Mouse (Mus musculus) brain, embryonic 14.5 days (tissue): ENCODE results near the gene Hoxd12. TPM values are rescaled to one million over a fixed set of nuclear protein-coding genes. Genes with fewer than 3 reads are reported as not detected.

Source experiments
- DNase-seq: peaks from one replicate; pipeline ENCODE4 v3.0.0-alpha.2; 2011; ENCODE audit warnings: low read depth
- CTCF ChIP-seq: fragments of 200-500 bp; IDR thresholded peaks from 2 replicates; pipeline ENCODE4 v1.5.1; 2012; ENCODE audit warnings: inconsistent platforms, mild to moderate bottlenecking, moderate library complexity, borderline replicate concordance; ENCODE audit not compliant: insufficient read depth, insufficient read length; ENCODE audit errors: extremely low read depth
- POLR2A ChIP-seq: fragments of 200-500 bp; IDR thresholded peaks from 2 replicates; pipeline ENCODE4 v1.6.1; 2012; ENCODE audit warnings: mild to moderate bottlenecking, inconsistent platforms, borderline replicate concordance; ENCODE audit not compliant: poor library complexity, insufficient read depth, insufficient read length, severe bottlenecking; ENCODE audit errors: extremely low read depth
- polyA plus RNA-seq: library from polyadenylated mRNA; depleted of rRNA; stranded (reverse); fragments of >200 nt; gene quantifications from 2 replicates; pipeline ENCODE4 v1.2.3, GENCODE M21; 2012

Hoxd12 gene
- polyA plus RNA-seq, 1 experiment, result not detected

DNA sequence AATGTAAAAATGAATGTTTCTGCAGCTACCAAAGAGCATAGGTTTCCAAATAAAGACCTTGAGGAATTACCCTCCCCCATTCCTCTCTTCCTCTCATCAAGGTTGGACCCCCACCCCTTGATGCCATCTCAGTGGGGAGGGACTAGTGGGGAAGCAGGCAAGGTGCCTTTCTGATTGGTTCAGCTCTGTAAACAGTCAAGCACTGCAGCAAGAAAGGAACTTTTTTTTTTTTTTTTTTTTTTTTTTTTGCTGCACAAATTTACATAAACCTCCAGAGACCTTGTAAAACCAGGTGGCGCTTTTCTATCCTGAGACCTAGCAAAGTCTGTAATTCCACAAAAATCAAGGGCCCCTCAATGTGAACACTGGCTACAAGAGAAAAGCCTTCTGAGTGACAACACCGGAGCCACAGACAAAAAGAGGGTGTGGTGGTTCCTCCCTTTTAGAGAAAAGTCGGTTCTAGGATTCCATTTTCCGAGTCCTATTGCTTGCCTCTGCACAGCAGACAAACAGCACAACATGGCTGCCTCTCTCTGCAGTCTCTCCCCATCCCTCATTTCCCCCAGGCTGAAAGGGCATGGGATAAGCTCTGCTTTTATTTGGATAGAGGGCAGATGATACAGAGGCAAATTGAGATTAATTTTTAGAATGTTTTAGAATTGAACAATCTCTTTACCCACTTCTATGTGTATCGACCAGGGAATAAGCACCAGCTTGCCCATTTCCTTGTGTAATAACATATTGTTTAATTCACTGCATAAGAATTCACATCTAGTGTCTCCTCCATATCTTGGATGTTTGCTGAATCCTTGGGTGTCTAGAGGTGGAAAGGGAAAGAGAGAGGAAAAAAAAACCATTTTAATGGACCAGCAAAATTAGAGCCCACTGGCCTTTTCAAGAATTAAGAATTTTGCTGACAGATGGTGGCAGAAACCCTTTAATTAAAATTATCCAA, 34.9 kb downstream of the Hoxd12 start:
- TF ChIP-seq POLR2A, result no peak
- TF ChIP-seq CTCF, result no peak
- no peak for DNase-seq

DNA sequence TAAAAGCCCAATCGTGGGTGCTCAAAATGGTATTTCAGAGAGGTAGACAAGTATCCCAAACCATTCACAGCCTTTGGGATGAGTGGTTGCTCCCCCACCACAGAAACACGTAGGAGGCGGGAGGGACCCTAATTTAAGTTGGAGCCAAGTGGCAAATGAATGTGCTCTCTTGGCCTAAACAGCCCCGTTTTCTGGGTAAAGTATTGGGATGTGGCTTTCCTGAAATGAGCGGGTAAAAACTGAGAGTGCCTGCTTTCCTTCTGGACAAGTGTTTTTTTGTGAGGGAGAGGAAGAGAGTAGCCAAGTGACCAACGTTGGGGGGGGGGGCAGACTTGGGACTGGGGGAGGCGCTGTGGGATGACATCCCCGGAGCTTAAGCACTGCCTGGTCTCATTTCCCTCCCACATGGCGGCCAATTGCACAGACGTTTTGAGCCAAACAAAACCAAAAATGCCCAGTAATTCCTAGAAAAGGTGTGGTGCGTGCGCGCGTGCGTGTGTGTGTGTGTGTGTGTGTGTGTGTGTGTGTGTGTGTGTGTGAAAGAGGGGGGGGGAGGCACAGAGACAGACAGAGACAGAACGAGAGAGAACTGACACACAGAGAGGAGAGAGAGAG, 36.2 kb downstream of the Hoxd12 start:
- DNase-seq, result no peak
- TF ChIP-seq POLR2A (no peak), CTCF (no peak)

DNA sequence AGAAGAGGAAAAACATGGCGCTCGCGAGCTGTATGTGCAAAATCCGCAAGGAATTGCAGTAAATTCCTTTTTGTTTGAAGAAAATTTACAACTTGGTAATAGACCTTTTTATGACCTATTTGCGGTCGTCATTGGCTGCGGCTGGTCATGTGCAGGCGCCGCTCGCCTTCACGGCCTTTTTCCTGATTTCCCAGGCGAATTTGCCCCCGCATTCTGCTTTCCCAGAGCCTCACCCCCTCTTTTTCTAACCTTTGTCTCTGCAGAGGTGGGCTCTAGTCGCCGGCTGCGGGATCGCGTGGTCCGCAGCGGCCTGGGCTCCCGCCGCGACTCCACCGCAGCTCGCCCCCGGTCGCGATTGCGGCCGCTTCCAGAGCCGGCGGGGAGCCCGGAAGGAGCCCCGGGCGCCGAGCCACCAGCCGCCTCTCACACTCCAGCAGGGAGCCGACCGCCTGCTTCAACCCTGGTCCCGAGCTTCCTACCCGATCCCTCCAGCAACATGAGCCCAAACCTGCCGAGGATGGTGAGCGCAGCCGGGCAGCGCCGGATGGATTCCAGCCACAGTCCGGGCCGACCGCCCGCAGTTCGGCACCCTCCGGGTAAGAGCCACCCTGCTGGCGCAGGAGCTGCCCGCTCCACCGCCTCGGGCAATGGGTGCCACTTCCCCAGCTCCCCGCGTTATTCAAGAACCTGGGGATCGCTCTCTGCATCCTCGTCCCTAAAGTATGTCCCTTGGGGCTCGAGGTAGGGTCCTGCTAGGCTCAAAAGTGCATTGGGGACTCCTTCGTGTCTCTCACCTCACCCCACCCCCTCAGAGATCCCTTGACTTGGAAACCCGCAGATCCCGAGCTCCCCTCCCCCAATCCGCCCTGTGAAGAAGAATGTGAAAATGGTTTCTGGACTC, 37.2 kb downstream of the Hoxd12 start, which contains the start of the genes Hoxd3 and Hoxd4:
Gene Hoxd3, plus strand, starts transcription at position 207 of the 901 bp plus-strand sequence.
Gene Hoxd4, plus strand, starts transcription at position 209 of the 901 bp plus-strand sequence.
- TF ChIP-seq CTCF (no peak), POLR2A (no peak)
- DNase-seq, result peak; percentile 51

DNA sequence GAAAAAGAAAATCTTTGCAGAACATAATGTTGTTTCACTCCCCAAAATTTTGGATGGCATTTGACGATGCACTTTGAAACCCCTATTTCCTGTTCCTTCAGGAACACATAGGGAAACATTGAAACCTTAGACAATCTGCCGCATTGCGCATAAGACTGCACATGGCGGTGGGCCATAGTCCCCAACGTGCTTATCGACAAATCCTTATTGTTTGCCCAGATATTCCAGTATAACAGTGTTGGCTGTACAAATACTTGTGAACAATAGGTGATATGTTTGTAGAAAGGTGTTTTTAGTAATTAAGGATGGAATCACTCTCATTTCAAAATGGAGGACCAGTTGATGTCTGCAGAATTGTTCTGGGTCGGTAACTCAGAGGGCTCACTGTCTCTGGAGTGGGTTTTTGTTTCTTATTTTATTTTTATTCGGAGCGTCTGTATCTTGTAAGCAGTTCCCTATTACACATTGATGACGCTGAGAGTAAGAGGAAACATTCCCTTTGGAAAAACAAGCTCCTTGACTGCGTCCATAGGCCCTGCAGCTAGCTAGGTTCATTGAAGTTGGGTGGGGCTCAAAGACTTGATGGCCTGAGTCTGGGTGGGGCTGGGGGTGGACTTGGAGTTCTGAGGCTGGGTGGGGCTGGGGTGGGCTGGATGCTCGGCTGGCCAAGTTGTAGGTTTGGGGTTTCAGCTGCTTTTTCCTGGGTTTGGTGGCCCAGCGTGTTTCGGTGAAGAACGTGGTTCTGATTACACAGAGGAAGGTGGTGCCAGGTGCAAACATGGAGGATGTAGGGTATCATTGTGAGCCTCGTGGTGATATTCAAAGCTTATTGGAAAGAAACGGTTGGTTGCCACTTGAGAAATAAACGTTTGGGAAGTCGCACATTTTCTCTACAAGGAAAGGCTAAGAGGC, 38.7 kb downstream of the Hoxd12 start:
- peak; percentile 55 for DNase-seq
- no peak for TF ChIP-seq CTCF
- no peak for TF ChIP-seq POLR2A

DNA sequence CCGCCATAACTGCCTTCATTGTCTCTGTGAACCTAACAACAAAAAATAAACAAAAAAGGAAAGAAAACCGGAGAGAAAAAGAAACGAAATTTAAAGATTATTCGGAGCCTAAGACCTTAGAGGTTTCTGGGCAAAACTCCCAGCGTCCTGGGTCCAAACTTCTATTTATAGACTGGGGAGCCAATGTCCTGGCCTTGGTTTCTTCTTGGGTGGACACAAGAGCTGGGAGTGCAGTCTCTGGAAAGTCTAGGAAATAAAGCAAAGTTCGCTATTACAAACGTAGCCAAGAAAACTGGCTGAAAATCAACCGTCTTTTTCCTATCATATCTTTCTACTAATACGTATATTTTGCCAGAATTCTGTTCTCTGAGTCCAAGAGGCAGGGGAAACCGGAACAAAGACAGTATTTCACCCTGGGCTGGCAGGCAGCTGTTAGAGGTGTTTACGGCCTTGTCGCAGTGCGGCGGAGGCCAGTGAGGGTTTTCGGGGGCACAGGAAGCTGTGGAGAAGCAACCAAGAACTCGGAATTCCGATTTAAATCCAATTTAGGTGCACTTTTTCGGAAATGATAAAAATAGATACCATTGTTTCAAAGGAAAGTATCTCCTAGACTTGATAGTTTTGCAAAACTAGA, 39.5 kb downstream of the Hoxd12 start:
- TF ChIP-seq CTCF (no peak), POLR2A (no peak)
- no peak for DNase-seq

DNA sequence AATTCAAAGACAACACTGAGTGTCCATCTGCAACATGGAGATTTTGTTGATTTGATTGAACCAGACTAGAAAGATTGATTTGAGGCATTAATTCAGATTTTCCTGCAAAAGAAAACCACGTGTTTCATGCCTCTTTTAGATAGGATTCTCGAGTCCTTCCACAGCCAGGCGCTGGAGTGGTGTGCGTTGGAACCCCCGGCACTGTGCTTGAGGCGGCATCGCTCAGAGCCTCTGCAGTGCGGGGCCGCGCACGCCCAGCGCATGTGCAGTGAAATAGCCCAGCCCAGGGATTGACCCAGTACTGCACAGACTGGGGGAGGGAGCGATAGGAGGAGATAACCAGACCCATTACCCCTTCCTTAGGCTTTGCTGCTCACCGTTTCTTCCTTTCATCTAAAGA, 40.1 kb downstream of the Hoxd12 start:
- no peak for DNase-seq
- TF ChIP-seq CTCF, result no peak
- TF ChIP-seq POLR2A, result no peak

DNA sequence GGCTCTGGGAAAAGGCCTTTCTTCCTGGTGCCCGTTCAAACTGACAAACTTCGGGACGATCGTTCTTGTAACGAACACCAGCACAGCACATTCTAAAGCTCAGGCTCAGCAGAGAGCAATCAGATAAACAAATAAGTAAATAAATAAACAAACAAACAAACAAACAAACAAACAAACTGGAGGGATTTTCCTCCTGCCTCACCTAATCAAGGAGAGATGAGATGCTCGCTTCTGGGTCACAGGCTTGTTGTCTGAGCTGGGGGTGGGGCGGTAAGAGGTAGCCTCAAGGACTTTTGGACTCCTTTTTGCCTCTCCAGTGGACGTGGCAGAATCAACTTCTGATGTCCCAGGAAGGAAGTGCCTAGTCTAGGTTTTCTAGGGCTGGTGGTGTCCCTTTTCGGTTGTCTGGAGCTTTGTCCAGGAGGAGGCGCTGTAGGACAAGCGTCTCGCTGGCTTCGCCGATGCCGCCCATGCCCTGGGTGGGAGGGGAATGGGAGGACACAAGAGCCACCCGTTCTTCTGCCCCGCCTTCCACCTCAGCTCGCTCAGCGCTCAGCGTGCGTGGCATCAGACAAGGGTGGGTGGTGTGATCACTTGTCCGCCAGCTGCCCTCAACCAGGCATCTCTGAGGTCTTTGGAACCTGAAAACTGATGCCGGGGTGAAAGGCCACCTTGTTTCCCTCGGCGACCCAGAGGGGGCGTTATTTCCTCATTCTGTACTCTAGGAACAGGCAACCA, 40.9 kb downstream of the Hoxd12 start:
- peak; percentile 89 for DNase-seq
- peak; percentile 87 for TF ChIP-seq CTCF
- TF ChIP-seq POLR2A, result no peak

DNA sequence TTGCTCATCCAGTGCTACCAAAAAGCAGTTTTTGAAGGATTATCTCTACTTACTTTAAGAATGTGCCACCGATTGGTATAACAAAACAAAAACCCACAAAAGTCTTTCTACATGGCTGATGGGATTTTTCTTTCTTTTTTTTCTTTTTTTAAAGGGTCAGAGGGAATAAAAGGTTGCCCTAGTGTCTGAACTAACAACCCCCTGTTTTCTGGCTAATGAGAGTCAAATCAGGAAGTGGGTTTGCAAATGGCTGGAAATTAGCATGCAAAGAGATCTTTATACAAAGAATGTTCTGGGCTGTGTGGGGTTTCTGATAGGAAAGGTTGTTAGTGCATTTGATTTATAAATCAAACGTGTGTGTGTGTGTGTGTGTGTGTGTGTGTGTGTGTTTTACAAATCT, 45.6 kb downstream of the Hoxd12 start:
- no peak for DNase-seq
- TF ChIP-seq POLR2A (no peak), CTCF (no peak)

DNA sequence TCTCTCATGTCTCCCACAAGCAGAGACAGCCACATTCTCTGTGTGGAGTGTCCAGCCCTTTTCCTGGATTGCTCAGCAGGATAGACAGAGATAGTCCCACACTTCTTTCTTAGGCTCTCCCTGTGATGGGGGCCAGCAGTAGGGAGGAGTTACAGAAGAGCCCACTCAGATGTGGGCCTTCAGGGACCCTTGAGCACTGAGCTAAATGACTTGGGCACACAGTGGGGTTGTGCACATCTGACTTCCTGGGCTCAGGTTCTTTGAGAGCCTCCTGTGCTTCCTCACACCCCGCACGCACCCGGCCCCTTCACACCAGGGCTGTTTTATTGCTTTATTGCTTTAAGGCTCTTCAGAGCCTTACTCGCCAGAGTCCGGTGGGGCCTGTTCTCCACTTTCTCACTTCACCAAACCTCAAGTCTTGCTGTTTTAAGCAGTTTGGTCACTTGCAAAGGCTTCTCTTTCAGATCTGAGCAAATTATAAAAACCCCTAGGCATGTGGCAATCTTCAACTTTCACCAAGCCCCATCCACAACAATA, 46.2 kb downstream of the Hoxd12 start:
- no peak for DNase-seq
- TF ChIP-seq POLR2A, result no peak
- TF ChIP-seq CTCF, result no peak

DNA sequence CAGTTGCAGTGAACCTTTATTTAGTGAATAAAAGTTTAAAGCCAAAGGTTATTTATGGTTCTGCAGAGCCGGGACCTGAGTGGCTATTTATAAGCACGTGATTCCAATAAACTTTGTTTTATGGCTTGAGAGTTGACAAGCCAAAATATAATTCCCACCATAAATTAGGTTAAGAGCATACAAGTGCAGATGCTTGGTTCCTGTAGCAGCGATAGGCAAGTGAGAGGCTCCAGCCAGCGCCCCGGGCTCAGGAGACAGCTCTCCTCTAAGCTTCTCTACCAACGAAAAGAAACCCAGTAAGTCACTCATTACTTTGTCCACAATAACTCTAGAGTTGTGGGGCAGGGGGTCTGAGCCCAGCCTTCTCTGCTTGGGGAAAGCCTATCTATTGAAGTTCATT, 47.1 kb downstream of the Hoxd12 start:
- no peak for DNase-seq
- no peak for TF ChIP-seq POLR2A

DNA sequence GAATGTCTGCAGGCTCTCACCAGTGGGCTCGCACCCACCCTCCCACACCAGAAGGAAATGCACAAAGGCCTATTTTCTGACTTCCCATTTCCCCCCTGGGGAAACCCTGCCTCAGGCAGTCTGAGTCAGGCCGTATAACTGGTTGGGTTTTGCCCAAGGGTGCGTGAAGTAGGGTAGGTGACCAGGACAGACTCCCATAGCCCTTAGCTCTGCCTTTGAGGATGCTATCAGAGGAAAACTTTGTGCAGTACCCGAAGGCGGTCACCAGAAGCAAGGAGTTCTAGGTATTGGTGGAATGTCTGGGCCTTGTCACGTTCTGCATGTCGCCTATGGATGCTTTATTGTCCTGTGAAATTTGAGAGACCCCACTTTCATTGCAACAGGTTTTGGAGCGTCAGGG, 48.1 kb downstream of the Hoxd12 start:
- no peak for TF ChIP-seq CTCF
- TF ChIP-seq POLR2A, result no peak
- no peak for DNase-seq
